Mouse (Mus musculus): Measurements from ENCODE around the gene Acot7.

DNA sequence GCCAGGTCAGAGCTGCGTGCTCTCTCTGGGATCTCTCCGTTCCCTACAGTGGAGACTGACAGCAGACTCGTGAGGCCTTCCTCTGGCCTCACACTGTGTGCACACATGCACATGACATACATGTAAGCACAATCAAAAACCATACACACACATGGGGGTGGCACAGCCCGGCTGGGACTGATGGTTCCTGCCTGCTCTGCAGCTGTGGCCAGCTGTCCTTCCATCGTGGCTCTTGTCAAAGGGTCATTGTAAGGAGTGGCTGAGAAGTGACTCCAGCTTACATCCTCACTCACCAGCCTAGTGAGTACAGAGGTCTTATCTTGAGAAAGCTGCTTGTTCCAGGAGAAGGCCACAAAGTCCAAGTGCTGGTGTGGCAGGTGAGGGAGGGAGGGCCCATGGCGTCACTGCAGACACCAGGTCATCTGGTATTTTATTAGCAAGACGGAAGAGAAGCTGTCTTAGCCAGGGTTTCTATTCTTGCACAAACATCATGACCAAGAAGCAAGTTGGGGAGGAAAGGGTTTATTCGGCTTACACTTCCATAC is 37.0 kb downstream of the Acot7 start:
- TF ChIP-seq POLR2A (IDR thresholded peaks at IDR 0.05; ENCODE audit: borderline replicate concordance, extremely low read depth, insufficient read depth, insufficient read length, poor library complexity, severe bottlenecking) (no peak), CTCF (IDR thresholded peaks at IDR 0.05; ENCODE audit: borderline replicate concordance, extremely low read depth, insufficient read depth, insufficient read length) (no peak)
